Mouse (Mus musculus): ENCODE data around the gene Ccdc90b.

- TF ChIP-seq CTCF (IDR thresholded peaks at IDR 0.05; ENCODE audit: low read depth, low read length), result no peak
- no peak for TF ChIP-seq POLR2A (IDR thresholded peaks at IDR 0.05; ENCODE audit: insufficient read depth, low read length)
These were observed 2.2 kb upstream of the Ccdc90b start for GRCm38 (mm10) chr7:92558744-92559143.
